Mouse (Mus musculus): Measurements from ENCODE around the gene Zzef1.
A peak's percentile ranks its signal among the peaks of the same experiment; 100 is the strongest.
"Not testable (repeated sequence)": the region's sequence is repeated elsewhere in the genome, so short reads cannot be mapped to it uniquely, and the experiment has no call there.

Zzef1 gene

DNA sequence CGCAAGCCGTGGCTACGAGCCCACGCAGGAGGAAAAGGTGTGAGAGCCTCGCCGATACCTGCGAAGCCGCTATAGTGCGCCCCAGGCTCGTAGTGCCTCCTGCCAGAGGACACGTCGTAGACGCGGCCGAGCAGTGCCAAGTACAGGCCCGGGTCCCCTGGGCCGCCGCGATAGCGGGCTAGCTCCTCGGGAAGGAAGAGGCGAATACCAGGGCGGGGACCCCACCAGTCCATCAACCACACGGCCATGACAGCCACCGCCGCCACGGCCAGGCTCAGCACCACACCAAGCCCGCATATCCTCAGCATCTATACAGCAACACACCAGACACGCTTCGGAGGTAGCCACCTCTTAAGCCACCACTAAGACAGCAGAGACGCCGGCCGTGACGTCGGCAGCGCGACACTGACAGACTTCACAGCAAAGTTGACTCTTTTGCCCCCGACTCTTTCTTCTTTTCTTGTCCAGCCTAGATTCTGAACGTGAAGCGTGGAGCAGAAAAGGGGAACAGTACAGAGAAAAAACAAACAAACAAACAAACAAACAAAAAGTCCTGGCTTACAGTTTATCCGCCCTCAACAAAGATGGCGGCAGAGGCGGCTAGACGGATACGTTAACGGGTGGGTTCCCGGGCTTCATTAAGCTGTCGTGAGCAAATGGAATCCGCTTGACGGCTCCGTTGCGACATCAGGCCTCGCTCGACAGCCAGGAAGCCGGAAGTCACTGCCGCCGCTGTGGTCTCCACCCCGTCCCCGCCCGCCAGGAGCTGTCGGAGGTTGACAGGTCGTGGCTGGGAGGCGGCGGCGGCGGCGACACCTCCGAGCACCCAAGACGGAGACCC lies at the start of gene Zzef1, which contains the start of gene Cyb5d2:
Gene Zzef1 (plus strand): TSS at position 772 of the 841 bp plus-strand sequence.
Gene Cyb5d2 (minus strand): TSS at position 688 of the 841 bp plus-strand sequence.
- peak; percentile 90 for ATAC-seq (ENCODE audit: insufficient number of reproducible peaks, low FRiP score, low TSS enrichment)

DNA sequence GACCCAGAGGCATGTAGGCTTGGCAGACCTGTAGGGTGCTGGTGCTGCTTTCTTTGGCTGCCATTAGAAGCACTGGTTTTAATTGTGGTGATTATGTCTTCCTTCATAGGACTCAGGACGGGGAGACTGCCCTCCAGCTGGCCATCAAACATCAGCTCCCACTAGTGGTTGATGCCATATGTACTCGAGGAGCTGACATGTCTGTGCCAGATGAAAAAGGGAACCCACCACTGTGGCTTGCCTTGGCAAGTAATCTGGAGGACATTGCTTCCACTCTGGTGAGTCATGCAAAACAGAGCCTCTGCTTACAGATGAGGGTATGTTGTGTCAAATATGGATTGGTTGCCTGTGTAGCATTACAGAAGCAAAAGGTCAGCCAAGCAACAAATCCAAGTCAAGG lies 44.1 kb upstream of the Zzef1 start:
- no peak for ATAC-seq (ENCODE audit: insufficient number of reproducible peaks, low FRiP score, low TSS enrichment)

DNA sequence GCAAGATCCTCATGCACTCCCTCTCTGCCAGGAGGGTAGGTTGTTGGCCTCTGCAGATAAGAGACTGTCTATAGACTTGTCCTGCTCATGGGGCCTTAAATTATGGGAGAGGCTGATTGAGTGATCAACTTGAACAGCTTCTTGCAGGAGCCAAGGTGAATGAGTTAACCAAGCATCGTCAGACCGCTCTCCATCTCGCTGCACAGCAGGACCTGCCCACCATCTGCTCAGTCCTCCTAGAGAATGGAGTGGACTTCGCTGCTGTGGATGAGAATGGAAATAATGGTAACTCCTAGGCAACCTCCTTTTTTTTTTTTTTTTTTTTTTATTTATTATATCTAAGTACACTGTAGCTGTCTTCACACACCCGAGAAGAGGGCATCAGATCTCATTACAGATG lies 37.7 kb upstream of the Zzef1 start:
- no peak for ATAC-seq (ENCODE audit: insufficient number of reproducible peaks, low FRiP score, low TSS enrichment)

DNA sequence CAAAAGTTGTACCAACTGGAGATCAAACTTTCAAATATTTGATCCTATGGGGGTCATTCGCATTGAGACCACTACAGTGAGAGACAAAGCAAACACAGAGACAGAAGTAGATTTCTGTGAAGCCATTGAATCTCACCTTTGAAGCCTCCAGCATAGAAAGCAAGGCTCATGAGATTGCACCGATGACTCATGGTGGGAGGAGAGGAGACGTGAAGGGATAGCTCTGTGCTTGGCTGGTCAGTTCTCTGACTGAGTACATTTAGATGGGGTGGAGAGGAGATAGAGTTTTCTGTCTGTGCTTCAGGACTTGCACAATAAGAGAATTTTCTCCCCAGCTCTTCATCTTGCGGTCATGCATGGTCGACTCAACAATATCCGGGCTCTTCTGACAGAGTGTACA lies 36.4 kb upstream of the Zzef1 start:
- no peak for ATAC-seq (ENCODE audit: insufficient number of reproducible peaks, low FRiP score, low TSS enrichment)

DNA sequence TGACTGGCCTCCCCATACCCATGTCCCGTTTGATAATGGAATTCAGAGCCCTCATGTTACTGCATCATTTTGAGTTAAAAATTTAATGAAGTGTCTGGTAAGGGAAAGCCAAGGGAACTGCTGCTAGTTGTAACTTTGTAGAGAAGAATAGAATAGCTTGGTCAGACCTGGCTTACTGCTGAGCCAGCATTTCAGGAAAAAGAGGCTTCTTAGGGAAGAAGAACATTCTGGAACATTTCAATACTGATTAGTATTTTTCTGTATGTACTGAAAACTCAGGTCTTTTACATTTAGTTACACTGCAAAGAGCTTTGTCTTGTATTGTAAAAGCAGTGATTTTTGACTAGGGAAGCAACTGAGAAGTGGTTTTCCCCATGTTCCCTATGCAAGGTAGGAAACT lies 35.2 kb upstream of the Zzef1 start:
- no peak for ATAC-seq (ENCODE audit: insufficient number of reproducible peaks, low FRiP score, low TSS enrichment)

DNA sequence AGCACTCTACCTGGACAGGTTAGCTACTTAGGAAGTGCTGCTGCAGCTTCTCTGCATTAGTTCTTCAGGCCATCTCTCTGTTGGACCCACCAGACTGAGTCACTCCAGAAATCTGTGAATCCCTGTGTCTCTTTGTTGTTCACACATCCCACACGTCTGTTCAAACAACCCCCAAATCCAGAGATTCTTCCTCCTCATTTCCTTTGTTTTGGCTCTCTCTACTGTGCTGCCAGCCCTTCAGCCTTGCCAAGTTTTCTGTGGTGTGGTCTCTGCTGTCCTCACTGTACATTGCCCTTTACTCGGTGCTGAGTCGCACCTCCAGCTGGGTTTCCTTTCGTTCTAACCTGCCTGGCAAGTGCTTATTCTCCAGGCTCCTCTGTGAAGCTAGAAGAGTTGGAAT lies 31.8 kb upstream of the Zzef1 start:
- ATAC-seq (ENCODE audit: insufficient number of reproducible peaks, low FRiP score, low TSS enrichment), result no peak

DNA sequence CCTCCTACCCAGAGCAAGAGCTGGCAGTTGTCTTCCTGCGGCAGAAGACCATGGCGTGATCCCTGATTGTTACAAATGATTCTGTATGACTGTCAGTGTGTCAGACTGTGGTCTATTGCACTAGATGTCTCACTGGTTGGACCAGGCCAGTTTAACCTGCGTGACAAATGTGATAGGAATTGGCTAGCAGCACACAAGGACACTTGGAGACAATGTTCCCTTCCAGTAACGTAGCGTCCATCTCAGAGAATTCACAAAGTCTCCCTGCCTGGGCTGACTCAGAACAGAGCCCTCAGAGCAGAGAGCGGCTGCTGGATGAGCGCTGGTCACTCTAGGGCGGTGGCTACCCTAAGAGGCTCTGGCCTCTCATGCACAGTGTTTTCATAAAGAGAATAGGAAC lies 28.3 kb upstream of the Zzef1 start:
- ATAC-seq (ENCODE audit: insufficient number of reproducible peaks, low FRiP score, low TSS enrichment), result no peak

DNA sequence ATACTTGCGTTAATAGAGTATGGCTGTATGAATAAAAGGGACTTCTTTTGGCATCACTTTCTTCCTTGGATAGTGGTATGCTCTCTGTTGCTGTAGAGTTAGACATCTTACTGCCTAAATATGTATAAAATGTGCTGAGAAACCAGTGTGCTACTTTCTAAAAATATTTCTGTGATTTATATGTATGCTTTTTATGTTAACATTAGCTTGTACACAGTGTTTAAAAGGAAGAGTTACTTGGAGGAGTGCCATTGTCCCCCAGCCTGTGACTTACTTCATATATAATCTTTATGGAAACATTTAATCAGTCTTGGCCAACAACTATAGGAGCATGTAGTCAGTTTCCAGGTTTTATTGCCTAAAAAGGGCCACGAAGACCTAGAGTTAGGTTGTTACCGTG lies 27.0 kb upstream of the Zzef1 start:
- no peak for ATAC-seq (ENCODE audit: insufficient number of reproducible peaks, low FRiP score, low TSS enrichment)

DNA sequence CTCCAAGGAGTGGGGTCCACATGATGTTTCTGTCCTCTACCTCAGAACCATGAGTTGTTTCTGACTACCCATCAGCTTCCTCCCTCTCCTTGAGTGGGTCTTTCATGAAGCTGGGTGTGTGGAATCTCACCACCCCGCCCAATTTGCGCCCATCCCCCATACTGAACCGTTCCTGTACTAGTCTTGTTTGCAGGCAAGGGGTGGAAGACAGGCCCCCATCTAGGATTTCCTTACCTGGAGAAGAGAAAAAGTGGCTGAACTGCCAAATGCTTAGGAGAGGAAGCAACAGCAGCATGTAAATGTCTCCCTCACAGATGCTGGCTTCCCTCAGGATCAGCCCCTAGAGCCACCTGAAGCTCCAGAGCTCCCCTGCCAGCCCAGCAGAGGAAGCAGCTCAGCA lies 25.7 kb upstream of the Zzef1 start:
- ATAC-seq (ENCODE audit: insufficient number of reproducible peaks, low FRiP score, low TSS enrichment), result no peak

DNA sequence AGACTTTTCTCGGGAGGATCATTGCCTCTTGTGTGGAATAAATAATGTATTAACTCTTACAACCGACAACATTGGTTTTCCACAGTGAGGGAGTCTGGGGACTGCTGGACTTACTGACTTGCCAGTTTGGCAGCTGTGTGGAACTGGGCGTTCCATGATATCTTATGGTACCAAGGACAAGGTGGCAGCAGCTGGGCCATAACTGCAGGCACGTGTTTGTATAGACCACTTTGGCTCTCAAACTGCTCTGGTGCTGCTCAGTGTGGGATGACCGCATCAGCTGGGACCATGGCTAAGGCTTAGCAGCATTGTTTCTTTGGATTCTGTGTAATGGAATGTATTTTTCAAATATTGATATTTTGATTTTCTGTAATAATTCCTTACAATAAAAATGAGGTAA lies 25.2 kb upstream of the Zzef1 start:
- no peak for ATAC-seq (ENCODE audit: insufficient number of reproducible peaks, low FRiP score, low TSS enrichment)

DNA sequence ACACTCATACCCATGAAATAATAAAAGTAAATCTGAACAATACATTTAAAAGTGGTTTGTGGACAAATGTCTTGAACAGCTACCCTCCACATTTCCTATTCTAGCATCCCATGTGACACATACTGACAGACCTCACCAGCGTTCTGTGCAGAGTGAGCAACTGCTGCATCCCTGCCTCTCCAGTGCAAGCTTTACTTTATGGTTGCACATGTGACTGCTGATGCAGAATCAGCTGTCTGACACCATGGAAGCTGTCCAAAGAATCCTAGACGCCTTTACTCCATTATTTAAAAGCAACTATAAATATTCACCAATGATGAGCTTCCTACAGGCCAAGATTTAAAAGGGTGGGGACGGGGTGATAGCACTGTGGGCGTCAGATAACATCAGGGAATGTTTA lies 24.6 kb upstream of the Zzef1 start:
- ATAC-seq (ENCODE audit: insufficient number of reproducible peaks, low FRiP score, low TSS enrichment), result no peak

DNA sequence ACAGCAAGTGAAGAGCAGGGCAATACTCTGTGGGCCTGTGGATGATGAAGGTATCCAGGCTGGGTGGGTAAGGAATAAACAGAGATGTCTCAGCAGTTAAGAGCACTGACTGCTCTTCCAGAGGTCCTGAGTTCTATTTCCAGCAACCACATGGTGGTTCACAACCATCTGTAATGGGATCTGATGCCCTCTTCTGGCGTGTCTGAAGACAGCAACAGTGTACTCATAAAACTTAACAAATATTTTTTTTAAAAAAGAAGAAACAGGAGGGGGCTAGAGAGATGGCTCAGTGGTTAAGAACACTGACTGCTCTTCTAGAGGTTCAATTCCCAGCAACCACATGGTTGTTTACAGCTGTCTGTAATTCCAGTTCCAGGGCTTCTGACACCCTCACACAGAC lies 23.4 kb upstream of the Zzef1 start:
- not testable (repeated sequence) for ATAC-seq (ENCODE audit: insufficient number of reproducible peaks, low FRiP score, low TSS enrichment)

DNA sequence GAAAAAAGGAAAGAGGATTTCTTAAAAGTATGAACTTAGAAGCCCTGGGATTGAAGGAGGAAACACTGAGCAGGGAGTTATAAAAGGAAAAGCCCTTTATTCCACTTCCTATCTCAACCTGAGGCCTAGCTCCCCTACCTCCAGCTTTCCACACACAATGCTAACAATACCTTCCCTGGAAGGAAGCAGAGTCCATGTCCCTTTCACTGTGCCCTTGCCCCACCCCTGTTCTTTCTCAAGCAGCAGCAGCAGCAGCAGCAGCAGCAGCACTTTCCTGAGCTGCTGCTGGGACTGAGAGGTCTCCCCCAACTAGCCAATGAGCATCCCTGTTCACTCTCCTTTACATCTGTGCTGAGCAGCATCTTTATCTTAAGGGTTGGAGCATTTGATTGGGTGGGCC lies 17.1 kb upstream of the Zzef1 start:
- no peak for ATAC-seq (ENCODE audit: insufficient number of reproducible peaks, low FRiP score, low TSS enrichment)

DNA sequence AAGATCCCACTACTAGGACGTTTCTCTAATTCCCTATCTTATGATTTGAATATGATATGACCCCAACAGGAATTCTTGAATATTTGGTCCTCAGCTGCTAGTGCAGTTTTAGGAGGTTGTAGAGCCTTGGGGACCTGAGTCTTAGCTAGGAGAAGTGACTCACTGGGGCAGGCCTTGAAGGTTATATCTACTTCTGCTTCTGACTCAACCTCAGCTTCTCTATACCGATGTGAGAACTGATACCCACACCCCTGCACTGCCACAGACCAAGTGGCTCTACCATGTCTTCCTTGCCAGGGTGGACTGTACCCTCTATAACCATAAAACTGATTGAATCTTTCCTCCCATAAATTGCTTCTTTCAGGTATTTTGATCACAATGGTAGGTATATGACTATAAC lies 13.9 kb upstream of the Zzef1 start:
- ATAC-seq (ENCODE audit: insufficient number of reproducible peaks, low FRiP score, low TSS enrichment), result no peak

DNA sequence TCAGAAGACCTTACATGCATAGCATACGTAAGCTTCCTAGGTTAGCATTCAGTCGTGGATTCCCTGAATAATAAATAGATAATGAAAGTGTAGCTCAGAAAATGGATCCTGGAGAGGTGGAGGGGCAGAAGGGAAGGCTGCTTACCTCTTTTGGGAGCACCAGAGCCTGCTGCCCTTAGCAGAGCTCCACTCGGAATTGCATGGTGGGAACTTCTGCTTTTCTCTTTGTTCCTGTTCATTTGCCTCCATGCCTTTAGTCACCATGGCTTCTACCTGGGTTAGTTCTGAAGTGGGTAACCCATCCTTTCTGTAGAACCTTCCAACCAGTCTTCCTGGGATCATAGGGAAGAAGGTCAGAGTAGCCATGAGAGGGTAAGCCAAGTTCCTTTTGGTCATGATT lies 13.5 kb upstream of the Zzef1 start:
- no peak for ATAC-seq (ENCODE audit: insufficient number of reproducible peaks, low FRiP score, low TSS enrichment)

DNA sequence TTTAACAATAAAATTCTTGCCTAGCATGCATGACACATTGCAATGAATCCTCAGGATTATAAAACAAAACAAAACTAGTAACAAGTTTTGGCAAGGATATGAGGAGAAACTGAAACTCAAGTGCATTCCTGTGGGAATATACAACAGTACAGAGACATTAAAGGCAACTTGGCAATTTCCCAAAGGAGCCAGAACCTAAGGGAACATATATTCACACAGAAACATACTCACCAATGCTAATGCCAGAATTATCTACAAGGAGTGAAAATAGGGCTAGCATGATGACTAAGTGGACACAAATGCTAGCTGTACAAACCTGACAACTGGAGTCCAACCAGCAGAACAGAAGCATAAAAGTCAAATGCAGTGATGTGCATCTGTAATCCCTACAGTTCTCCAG lies 4.0 kb upstream of the Zzef1 start:
- no peak for ATAC-seq (ENCODE audit: insufficient number of reproducible peaks, low FRiP score, low TSS enrichment)

DNA sequence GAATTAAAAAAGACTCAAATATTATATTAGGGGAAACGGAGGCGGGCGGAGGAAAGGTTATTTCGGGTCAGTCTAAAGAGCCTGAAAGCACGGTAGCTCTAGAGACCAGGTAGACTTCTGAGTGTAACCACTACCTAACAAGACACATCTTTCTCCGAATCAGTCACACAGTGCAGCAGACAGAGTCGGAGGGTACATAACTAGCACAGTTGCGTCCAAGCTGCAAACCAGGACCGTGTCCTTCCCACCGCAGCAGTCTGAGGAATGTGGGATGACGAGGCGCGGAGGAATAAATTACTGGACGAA lies 924 bp upstream of the Zzef1 start:
- ATAC-seq (ENCODE audit: insufficient number of reproducible peaks, low FRiP score, low TSS enrichment), result 0 out of 2 replicates have a peak, but pooled peaks have one; percentile 4

DNA sequence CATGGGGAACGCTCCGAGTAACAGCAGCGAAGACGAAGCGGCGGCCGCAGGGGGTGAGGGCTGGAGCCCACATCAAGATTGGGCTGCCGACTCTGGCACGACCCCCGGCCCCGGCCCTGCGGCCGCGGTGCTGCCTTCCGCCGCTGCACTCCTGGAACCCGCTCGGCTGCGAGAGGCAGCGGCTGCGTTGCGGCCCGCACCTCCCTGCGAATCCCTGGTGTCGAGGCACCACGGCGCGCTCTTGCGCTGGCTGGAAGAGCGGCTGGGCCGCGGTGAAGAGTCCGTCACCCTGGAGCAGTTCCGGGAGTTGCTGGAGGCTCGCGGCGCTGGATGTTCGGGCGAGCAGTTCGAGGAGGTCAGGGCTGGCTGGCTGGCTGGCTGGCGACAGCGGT lies 266 bp downstream of the Zzef1 start:
- ATAC-seq (ENCODE audit: insufficient number of reproducible peaks, low FRiP score, low TSS enrichment), result peak; percentile 41; the same call in 1 of the 2 replicates

DNA sequence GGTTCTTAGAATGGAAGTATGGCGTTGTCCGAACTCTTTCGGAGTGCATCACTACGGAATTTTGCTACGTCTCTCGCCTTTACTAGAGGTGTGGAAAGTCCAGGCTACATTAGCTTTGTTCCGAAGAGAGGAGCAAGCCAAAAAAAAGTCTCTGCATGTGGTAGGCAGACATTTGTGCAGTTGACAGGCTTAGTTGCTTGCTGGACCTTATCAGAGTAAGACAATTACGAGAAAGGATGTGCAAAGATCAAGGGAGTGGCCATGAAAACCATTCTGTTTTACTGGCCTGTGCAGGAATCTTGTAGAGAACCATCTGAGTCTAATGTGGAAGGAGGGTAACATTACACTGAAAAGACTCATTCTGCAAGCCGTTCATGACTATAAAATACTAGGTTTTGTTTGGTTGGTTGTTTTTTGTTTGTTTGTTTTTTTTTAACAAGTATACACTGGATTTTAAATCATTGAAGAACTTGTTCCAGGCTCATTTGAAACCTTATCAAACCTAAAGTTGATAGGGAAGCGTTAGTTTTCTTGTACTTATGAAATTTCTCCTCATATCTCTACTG lies 830 bp downstream of the Zzef1 start:
- ATAC-seq (ENCODE audit: insufficient number of reproducible peaks, low FRiP score, low TSS enrichment), result no peak

DNA sequence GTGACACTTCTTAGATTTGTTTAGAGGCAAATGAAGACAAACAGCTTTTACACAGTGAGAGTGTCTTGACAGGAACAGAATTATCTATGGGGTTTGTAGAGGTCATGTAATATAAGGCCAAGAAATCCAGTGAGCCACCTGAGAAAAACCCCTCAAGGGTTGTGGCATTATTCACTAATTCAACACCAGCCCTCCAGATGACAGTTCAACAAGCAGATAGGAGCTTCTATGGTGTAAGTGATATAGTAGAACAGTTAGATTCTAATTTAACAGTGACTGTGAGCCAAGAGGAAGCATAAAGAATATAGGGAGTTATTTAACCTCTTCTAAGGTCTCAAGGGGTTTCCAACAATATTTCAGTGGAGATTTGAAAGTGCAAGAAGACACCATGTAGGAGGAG lies 2.1 kb downstream of the Zzef1 start:
- ATAC-seq (ENCODE audit: insufficient number of reproducible peaks, low FRiP score, low TSS enrichment), result no peak

DNA sequence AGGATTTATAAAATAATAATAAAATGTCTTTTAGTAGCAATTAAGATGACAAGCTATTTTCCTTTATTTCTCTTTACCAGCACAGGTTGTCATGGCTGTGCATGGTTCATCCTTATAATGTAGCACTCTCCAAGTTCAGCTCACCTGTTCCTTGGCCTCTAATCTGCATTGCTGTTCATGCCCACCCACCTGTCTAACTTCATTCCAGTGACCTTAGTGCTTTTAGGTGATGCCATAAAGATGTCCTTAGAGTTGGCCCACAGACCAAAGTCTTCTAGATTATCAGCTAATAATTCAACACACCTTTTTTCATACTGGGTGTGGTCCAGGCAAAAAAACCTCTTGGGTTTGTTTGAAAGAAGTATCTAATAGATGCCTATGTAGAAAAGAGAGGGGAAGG lies 5.2 kb downstream of the Zzef1 start:
- no peak for ATAC-seq (ENCODE audit: insufficient number of reproducible peaks, low FRiP score, low TSS enrichment)

DNA sequence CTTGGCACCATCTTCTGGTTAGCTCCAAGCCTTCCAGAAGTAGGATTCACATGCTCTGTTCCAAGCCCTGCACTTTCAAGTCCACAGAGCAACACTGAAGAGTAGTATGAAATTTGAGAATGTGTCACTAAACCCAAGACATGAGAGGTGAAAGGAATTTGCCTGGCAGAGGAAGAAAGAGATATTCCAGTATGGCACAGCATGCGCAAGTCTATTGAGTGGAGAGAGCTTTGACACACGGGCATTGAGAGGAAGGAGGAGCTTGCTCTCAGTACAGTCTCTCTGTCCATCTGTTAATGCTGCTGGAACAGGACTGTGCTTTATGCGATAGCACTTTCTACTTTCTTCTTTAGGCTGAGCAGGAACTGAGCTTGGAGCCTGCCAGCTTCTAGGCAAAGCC lies 7.0 kb downstream of the Zzef1 start:
- no peak for ATAC-seq (ENCODE audit: insufficient number of reproducible peaks, low FRiP score, low TSS enrichment)

Data from cerebellum, adult (tissue).